Mouse (Mus musculus) kidney, adult 2 months (tissue): ENCODE data around the gene Zbtb8os. TPM values are rescaled to one million over a fixed set of nuclear protein-coding genes. Genes with fewer than 3 reads are reported as not detected.

Experiments used
- DNase-seq: peaks from one replicate; pipeline ENCODE4 v3.0.0; 2021
- H3K27ac ChIP-seq: fragments of 200-500 bp; 2 replicates; pipeline ENCODE4 v1.5.1; 2012; ENCODE audit warnings: low read depth, low read length, control low read depth, inconsistent platforms; ENCODE audit not compliant: insufficient read depth
- H3K27me3 ChIP-seq: fragments of 200-500 bp; replicated peaks from 2 replicates; pipeline ENCODE4 v1.6.1; 2012; ENCODE audit warnings: mild to moderate bottlenecking, moderate library complexity, low read length, inconsistent platforms; ENCODE audit not compliant: control insufficient read depth, insufficient read depth
- H3K36me3 ChIP-seq: fragments of 200-500 bp; 2 replicates; pipeline ENCODE4 v1.6.1; 2012; ENCODE audit warnings: mild to moderate bottlenecking, moderate library complexity, low read length, inconsistent platforms; ENCODE audit not compliant: control insufficient read depth, insufficient read depth
- H3K4me1 ChIP-seq: fragments of 200-500 bp; 2 replicates; pipeline ENCODE4 v1.6.1; 2011; ENCODE audit warnings: low read length; ENCODE audit not compliant: control insufficient read depth, insufficient read depth
- H3K4me3 ChIP-seq: fragments of 200-500 bp; 2 replicates; pipeline ENCODE4 v1.5.1; 2011; ENCODE audit warnings: mild to moderate bottlenecking, low read depth, low read length, control low read depth; ENCODE audit not compliant: insufficient read depth
- CTCF ChIP-seq: fragments of 200-500 bp; conservative IDR thresholded peaks from 2 replicates; pipeline ENCODE4 v1.5.1; 2011; ENCODE audit warnings: low read depth, mild to moderate bottlenecking, control low read depth, low read length, moderate library complexity, mixed read lengths; ENCODE audit not compliant: insufficient read depth, insufficient read length
- POLR2A ChIP-seq: fragments of 200-500 bp; IDR thresholded peaks from one replicate; pipeline ENCODE4 v1.6.1; 2011; ENCODE audit warnings: low read depth, low read length, control low read depth
- WGBS: fragments of 180-500 bp; shearing (Covaris S2); methylation state at CpG from one replicate; pipeline ENCODE4 v1.1.7; 2018; 5-methylcytosine and 5-hydroxymethylcytosine counted together
- polyA plus RNA-seq: library from polyadenylated mRNA; depleted of rRNA; stranded (reverse); fragments of >200 nt; gene quantifications from 2 replicates; pipeline ENCODE4 v1.2.3, GENCODE M21; 2012

Gene Zbtb8os
- polyA plus RNA-seq, 1 experiment, result 32.1 TPM

GRCm38 (mm10) chr4:129292831-129293230 lies 42.7 kb upstream of the Zbtb8os start:
- Histone ChIP-seq H3K27me3 (no peaks in the 10 kb centered on the region), H3K4me1 (no peaks in the 10 kb centered on the region), H3K4me3 (no peak overlapping the region), H3K27ac (no peak overlapping the region), H3K36me3 (no peaks in the 10 kb centered on the region)
- no peak for DNase-seq
- TF ChIP-seq CTCF, result no peak
- no peak for TF ChIP-seq POLR2A
- WGBS, result 76% methylated on average over 7 of the region's 7 CpGs

DNA sequence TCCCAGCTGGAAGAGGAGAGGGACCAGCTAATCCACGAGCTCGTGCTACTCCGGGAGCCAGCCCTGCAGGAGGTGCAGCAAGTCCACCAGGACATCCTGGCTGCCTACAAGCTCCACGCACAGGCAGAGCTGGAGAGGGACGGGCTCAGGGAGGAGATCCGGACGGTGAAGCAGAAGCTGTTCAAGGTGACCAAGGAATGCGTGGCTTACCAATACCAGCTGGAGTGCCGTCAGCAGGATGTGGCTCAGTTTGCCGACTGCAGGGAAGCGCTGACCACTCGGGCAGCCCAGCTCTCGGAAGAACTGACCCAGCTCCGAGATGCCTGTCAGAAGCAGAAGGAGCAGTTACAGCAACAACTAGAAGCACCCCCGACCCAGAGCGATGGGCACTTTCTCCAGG lies 41.8 kb upstream of the Zbtb8os start:
- TF ChIP-seq CTCF (no peak), POLR2A (no peak)
- H3K4me3 ChIP-seq, result no peak overlapping the region
- H3K4me1 ChIP-seq, result no peaks in the 10 kb centered on the region
- H3K27ac ChIP-seq, result no peak overlapping the region
- DNase-seq, result no peak
- H3K27me3 ChIP-seq, result no peaks in the 10 kb centered on the region
- 45% methylated on average over 16 of the region's 16 CpGs for WGBS
- no peaks in the 10 kb centered on the region for H3K36me3 ChIP-seq

DNA sequence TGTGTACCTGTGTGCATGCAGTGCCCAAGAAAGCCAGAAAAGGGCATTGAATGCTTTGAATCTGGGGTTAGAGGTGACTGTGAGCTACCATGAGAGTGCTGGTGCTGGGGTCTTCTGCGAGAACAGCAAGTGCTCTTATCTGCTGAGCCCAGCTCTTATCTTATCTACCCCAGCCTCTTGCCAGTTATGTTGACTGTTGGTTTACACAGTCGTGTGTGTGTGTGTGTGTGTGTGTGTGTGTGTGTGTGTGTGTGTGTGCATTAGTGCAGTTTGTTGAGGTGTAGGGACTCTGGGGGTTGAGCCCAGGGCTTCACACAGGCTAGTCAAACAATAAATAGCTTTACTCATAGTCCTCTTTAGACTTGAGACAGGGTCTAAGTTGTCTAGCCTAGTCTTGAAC lies 40.3 kb upstream of the Zbtb8os start:
- Histone ChIP-seq H3K4me1 (no peaks in the 10 kb centered on the region), H3K4me3 (no peak overlapping the region), H3K36me3 (no peaks in the 10 kb centered on the region), H3K27me3 (no peaks in the 10 kb centered on the region), H3K27ac (no peak overlapping the region)
- TF ChIP-seq POLR2A (no peak), CTCF (no peak)
- WGBS, result 80% methylated on average over 2 of the region's 2 CpGs
- no peak for DNase-seq

- no peak for TF ChIP-seq CTCF
- TF ChIP-seq POLR2A, result no peak
- H3K4me1 ChIP-seq, result no peaks in the 10 kb centered on the region
- H3K27me3 ChIP-seq, result no peaks in the 10 kb centered on the region
- DNase-seq, result no peak
- 91% methylated on average over 7 of the region's 7 CpGs for WGBS
- H3K36me3 ChIP-seq, result no peaks in the 10 kb centered on the region
- no peak overlapping the region for H3K27ac ChIP-seq
- no peak overlapping the region for H3K4me3 ChIP-seq
Measured at GRCm38 (mm10) chr4:129296066-129296465, 39.4 kb upstream of the Zbtb8os start.

GRCm38 (mm10) chr4:129297724-129298123 lies 37.8 kb upstream of the Zbtb8os start:
- TF ChIP-seq POLR2A (no peak), CTCF (no peak)
- 83% methylated on average over 4 of the region's 4 CpGs for WGBS
- Histone ChIP-seq H3K27me3 (no peaks in the 10 kb centered on the region), H3K36me3 (no peaks in the 10 kb centered on the region), H3K27ac (no peak overlapping the region), H3K4me3 (no peak overlapping the region), H3K4me1 (no peaks in the 10 kb centered on the region)
- DNase-seq, result no peak

DNA sequence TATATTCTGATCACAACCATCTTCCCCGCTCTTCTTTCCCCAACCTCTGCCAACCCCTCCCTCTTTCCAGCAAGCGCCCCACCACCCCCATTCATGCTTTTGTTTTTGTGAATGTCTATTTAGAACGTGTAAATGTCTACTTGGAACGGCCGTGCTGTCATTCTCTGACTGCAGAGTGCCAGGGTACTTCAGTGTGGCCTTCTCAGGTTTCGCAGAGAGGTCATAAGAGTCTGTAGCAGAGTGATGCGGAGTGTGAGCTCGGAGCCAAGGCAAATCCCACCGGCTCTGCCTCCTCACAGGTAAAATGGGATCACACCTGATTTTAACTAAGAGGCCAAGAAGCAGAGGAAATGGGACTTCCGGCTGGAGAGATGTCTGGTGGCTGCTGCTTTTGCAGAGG lies 36.4 kb upstream of the Zbtb8os start:
- no peak for DNase-seq
- Histone ChIP-seq H3K36me3 (no peaks in the 10 kb centered on the region), H3K27ac (no peak overlapping the region), H3K27me3 (no peaks in the 10 kb centered on the region), H3K4me1 (no peaks in the 10 kb centered on the region), H3K4me3 (no peak overlapping the region)
- WGBS, result 59% methylated on average over 10 of the region's 10 CpGs
- TF ChIP-seq POLR2A (no peak), CTCF (no peak)

DNA sequence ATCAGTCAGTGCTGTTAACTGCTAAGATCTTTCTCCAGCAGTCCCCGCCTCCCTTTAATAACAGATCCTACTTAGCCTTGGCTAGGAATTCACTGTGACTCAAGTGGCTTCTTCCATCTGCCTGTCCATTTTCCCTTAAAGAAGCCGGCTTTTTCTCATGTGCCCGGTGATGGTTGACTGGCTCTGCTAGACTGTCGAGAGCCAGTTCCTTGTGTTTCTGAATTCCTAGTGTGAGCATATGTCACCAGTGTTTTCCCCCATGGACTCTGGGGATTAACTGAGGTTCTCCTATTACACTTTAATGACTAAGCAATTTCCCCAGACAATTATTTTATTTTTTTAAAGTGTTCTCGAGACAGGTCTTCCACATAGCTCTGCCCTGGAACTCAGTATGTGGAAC lies 32.1 kb upstream of the Zbtb8os start:
- Histone ChIP-seq H3K4me1 (no peaks in the 10 kb centered on the region; the same call in 1 of the 2 replicates), H3K27me3 (no peaks in the 10 kb centered on the region), H3K4me3 (no peak overlapping the region), H3K27ac (no peak overlapping the region), H3K36me3 (peaks cover 2% of the 10 kb centered on the region; the same call in 1 of the 2 replicates)
- TF ChIP-seq POLR2A (no peak), CTCF (no peak)
- no peak for DNase-seq
- 40% methylated on average over 5 of the region's 5 CpGs for WGBS
